Mouse (Mus musculus) C2C12 (cell line): ENCODE results near the gene Lrrc25.

Experiments used
- CEBPB ChIP-seq: IDR thresholded peaks from one replicate; pipeline ENCODE4 v1.6.1; 2011; ENCODE audit warnings: low read depth, mild to moderate bottlenecking, control low read depth, moderate library complexity
- CTCF ChIP-seq: IDR thresholded peaks from one replicate; pipeline ENCODE4 v1.5.1; 2011; ENCODE audit not compliant: control insufficient read depth, insufficient read depth, insufficient read length
- MAX ChIP-seq: IDR thresholded peaks from one replicate; pipeline ENCODE4 v1.6.1; 2011; ENCODE audit warnings: mild to moderate bottlenecking, control low read depth
- MYOD1 ChIP-seq: IDR thresholded peaks from one replicate; pipeline ENCODE4 v1.6.1; 2011; ENCODE audit warnings: low read depth; ENCODE audit not compliant: control insufficient read depth, insufficient read length
- MYOG ChIP-seq: IDR thresholded peaks from one replicate; pipeline ENCODE4 v1.6.1; 2011; ENCODE audit not compliant: control insufficient read depth, insufficient read length; ENCODE audit errors: extremely low read depth
- USF1 ChIP-seq: IDR thresholded peaks from one replicate; pipeline ENCODE4 v1.6.1; 2011; ENCODE audit warnings: low read depth, mild to moderate bottlenecking, control low read depth, moderate library complexity

DNA sequence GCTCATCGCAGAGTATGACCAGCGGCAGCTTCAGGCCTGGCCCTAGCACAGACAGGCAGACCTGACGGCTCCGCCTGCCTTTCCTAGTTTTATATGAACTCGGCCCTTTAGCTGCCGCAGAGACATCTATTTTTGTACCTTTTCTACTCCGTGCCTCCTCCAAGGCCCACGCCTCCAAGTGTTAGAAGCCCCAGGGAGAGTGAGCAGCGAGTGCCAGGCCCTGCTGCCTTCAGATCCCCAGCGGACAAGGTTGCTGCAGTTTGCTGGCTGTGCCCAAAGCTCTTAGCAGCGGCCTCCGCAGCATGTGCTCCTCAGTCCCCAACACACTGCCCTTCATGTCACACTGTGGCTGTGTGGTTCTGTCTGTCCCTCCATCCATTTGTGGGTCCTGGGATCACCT lies 24.4 kb upstream of the Lrrc25 start:
- TF ChIP-seq CTCF (no peak), MYOD1 (no peak), MAX (no peak), USF1 (no peak), MYOG (no peak), CEBPB (no peak)
